Mouse (Mus musculus) cerebellum, adult 18-20 months (tissue): ENCODE data around the gene S100a8.

ENCODE experiments used
- DNase-seq, 2 experiments: peaks; one replicate each; pipeline ENCODE4 v3.0.0; 2021

S100a8 gene

DNA sequence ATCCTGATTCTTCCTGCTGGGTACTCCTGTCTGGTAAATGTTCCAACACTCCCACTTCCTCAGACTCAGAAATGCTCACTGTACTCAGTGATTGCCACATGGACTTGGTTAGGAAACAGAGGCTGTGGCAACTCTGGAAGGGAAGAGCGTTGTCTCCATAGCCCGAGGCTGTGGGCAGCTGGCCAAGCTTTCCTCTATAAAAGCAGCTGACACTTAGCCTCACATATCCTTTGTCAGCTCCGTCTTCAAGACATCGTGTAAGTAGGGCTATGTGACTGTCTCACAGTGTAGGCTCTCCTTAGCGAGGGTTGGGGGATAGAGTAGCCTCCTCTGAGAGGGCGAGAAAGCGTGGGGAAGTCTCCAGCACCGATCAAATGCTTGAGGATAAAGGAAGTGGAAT, at the start of gene S100a8:
Gene S100a8 (plus strand): TSS at position 133 of the 400 bp plus-strand sequence.
- DNase-seq = no peak

DNA sequence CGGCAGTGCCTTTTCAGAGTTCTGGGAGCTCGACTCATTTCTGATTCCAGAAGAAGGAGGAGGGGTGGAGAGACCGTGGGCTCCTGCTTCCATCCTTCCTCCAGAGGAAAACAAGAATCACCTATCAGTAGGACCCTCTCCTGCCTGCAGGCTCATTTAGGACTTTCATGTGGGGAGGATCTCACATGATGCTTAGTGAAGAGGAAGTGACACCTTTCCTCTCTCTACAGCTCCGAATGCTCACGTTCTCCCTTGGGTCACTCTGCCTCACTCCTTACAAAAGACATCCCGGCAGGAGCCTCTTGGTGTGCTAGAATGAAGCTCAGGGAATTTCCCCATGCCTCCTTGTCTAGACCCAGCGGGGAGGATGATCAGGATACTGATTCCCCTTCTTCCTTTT, 47.2 kb upstream of the S100a8 start:
- no peak for DNase-seq

DNA sequence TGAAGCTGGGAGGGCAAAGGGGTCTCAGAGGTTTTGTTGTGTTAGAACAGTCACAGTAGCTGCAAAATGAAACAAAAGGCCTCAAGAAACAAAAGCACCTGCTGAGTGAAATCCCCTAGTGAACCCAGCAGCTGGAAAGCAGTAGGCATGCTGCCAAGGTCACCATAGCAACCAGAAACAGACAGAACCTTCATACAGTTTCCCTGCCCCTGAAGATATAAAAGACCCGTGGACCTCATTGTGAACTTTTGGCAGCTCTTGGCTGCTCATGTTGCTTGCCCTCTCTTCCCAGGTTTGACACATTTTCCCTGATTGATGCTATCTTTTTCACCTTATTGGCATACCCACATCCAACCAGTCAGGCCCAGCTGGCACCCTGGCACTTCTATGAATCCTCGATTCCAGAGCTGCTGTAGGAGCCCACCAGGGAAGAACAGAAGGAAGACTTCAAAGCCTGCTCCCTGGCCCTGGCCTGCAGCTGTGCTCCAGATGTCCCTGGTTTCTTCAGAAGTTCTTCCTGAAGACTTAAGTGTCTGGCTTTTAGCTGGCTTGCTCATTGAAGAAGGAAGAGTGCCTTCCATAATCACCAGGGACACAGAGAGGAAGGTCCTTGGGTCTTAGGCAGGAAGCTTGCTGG, 45.2 kb upstream of the S100a8 start:
- DNase-seq = no peak

DNA sequence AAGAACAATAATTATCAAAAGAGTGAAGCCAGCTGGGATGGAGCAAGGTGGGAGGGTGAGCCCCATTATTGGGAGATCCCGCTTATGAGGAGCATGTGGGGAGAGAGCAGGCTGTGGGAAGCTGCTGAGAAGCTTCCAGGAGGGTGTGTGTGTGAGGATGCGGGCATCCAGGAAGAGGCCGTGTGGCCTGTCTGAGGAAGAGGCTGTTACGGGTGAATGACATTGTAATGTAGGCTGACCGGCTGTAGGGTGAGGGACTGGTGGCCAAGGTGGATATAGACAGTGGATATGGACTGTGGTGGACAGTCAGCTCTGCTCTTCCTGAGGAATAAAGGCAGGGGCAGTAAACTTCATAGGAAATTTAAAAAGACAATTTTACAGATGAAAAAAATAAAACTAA, 43.3 kb upstream of the S100a8 start:
- DNase-seq = no peak

DNA sequence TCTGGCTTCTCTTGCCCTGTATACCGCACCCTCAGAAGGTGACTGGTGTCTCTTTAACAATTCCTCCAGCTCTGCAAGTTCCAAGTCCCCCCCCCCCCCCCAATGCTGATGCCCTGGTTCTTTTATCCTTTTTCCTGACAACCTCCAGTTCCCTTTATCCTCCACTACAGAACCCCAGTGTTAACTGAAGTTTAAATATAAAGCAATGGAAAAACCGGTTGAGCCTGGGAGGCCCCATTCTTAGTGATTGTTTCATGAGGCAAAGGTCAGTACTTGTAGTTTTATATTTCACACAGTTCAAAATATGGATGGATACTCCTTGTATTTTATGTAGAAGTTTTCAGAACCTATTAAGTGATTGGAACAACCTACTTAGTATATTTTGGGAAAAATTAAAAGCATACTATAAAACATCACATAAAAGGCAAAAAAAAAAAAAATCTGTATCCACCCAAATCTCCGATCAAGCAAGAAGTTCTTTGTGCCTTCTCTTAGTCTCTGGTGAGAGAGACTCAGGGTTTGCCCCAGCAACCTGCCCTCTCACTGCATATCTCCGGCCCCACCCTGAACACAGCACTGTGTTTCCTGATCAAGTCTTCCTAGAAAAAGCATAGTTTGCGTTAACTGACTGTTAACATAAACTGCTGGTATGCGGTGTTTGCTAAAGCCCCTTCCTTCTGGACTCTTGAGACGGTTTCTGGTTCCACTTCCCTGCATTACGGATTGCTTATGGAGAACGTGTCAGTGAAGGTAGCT, 42.3 kb upstream of the S100a8 start:
- DNase-seq = no peak

GRCm38 (mm10) chr3:90627366-90627765, 41.4 kb upstream of the S100a8 start:
- no peak for DNase-seq

DNA sequence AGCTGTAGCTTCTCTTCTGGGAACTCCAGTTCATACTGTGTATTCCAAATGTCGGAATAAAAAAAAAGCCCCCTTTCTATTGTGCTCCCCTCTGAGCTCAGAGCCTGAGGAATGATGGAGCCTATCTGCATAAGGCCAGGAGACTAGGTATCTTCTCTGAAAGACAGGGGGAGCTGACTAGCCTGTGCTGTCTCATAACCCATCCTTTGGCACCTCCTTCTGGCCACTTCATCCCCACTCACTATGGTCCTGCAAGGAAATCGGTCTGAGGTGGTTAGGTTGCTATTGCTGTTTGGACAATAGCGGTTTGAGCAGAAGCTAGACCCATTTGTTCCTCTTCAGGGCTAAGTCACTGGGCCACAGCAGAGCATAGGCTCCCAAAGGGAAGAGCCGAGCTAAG, 41.0 kb upstream of the S100a8 start:
- peak in 1 of 2 experiments; percentile 13 for DNase-seq

- no peak for DNase-seq
These were observed 39.5 kb upstream of the S100a8 start for GRCm38 (mm10) chr3:90629298-90629697.

DNA sequence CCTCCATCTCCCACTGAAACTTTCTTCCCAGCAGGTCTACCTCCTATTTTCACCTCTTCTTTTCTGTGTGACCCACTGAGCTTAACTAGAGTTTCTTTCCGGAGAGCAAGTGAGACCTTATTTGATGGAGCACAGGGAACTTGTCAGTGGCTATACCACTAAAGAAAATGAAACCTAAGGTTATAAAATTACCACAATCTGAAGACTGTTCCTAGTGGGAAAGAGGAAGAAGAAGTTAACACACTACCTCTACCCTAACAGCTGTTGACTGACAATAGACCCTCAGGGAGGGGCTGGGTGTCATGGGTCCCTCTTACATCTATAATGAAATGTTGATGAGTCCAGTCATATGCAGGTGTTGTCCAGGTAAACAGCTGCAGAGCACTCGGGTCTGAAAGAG, 36.8 kb upstream of the S100a8 start:
- no peak for DNase-seq

DNA sequence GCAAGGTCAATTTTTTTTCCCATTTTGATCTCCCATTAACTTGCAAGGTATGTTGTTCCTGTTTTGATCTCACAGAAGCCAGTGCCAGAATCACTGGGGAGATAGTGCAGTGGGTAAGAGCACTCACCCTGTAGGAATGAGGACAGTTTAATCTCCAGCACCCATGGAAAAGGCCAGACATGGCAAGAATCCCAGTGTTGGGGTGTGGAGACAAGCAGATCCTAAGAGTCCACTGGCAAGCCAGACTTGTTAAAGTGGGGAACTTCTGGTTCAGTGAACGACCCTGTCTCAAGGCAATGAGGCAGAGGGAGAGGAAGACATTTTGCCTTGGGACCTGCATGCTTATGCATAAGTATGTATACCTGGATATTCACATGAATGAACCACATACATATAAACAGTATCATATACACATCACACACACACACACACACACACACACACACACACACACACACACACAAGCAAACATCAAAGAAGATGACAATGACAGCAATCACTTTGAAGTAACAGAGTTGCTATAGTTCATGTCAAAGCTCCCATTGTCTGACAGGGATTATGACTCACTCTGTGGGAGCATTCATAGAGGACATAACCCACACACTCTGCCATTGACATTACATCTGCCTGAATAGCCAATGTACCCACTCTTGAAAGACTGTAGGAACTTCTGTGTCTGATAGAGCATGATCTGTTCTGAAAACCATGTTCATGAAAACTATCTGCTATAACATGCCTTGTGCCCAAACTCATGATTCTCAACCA, 30.1 kb upstream of the S100a8 start:
- no peak for DNase-seq

DNA sequence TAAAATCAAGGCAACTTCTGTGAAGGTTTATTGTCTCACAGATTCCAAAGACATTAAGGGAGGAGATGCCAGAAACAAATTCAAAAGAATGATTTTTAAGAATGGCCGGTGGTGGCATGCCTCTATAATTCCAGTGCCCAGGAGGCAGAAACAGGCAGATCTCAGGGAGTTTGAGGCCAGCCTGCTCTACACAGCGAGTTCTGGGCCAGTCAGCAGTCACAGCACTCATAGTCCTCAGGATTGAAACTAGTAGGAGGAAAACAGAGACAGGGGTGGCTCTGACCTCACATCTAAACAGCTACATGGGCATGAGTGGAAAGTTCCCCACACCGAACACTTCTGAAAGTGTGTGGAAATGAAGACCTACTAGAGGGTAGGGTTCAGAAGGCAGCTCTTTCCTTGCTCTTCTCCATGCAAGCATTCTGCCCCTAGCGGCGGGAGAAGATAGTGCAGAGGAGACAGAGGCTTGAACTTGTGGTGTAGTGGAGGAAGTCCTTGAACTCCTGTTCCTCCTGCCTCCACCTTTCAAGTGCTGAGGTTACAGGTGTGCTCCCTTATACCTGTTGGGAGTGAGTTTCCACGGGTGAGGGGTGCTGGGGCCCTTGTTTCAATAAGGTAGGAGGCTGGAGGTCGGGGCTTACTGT, 29.1 kb upstream of the S100a8 start:
- DNase-seq = peak; percentile 8 to 10

DNA sequence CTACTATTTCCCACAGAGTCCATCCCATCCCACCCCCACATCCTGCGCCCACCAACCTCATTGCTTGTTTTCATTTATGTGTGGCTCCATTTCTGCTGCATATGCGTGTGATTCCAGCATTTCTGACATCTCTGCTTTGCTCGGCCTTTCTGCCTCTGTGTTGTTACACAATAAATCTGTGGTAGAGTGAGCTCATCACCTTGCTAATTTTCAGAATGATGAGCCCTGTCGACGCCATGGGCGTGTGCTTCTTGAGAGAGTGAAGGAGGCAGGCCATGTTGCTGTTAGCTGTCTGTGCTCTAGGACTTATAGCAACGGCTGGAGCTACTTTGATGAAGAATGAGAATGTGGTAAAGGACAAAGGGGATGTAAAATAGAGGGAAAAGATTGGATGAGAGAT, 27.8 kb upstream of the S100a8 start:
- no peak for DNase-seq

DNA sequence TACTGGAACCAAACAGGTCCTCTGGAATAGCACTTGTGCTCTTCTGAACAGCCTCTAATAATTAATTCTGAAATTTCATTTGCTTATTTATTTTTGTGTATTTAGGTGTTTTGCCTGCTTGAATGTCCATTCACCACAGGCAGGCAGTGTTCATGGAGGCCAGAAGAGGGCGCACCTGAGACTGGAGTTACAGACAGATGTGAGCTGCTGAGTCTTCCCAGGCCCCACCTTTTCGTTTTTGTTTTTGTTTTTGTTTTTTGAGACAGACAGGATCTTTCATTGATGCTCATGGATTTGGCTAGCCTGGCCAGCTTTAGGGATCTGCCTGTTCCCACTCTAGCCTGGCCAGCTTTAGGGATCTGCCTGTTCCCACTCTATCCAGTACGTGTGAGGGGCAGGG, 24.6 kb upstream of the S100a8 start:
- peak in 1 of 2 experiments; percentile 8 for DNase-seq

GRCm38 (mm10) chr3:90647291-90647690, 21.5 kb upstream of the S100a8 start:
- no peak for DNase-seq

- no peak for DNase-seq
These were observed 19.8 kb upstream of the S100a8 start for GRCm38 (mm10) chr3:90648981-90649380.

GRCm38 (mm10) chr3:90649832-90650231, 18.9 kb upstream of the S100a8 start:
- DNase-seq = no peak

- DNase-seq = peak; percentile 69 to 70
These were observed 15.8 kb upstream of the S100a8 start for GRCm38 (mm10) chr3:90652878-90653508.

DNA sequence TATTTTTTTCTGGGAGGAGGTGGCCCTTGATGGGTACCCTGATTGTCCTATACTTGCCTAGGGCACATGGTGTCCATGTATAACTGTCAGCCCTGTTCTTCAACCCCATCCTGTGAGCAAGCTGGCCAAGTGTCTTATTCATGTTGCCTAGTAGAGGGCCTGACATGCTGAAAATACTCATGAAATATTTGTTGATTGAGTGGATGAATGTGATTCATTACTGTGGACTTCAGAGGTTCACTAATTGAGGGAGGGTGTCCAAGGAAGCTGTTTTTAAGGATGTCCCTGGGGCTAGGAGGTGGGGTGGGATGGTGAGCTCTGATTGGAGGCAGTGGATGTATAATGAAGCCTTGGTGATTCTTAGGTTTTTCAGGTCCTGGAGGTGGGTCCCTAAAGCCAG, 15.1 kb upstream of the S100a8 start, which contains the start of gene S100a7a:
Gene S100a7a (plus strand): TSS at position 301 of the 400 bp plus-strand sequence.
- no peak for DNase-seq

GRCm38 (mm10) chr3:90657405-90657804, 11.4 kb upstream of the S100a8 start:
- no peak for DNase-seq

DNA sequence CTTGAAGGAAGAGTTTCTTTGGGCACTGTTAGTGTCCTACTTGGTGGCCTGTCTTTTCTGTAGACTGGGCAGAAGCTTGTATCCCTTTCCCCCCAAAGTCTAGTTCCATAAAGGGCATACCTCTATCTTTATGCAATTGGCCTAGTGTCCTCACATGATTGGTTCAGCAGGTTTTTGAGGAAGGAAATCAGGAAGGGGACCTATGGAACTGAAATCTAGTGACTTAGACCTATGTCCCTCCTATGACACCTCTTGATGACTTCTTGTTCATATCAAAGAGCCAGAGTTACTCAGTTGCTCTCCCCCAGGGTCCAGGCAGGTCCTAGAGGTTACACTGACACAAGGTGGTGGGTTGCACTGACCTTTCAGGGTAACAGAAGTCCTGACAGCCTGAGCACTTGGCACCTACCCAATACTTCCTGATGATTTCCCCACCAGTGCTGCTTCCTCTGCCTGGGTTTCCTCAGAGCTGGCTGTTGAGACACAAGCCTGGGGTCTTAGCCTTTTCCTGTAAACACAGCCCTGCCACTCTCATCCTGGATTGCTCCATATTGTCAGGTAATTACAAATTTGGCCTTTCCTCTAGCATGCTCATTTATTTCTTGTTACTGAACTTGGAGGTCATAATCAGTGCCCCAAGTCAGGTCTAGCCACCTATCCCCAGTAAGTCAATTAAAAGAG, 9.3 kb upstream of the S100a8 start:
- DNase-seq = no peak

GRCm38 (mm10) chr3:90664219-90664618, 4.6 kb upstream of the S100a8 start:
- no peak for DNase-seq

GRCm38 (mm10) chr3:90678656-90679055, 9.9 kb downstream of the S100a8 start:
- no peak for DNase-seq
